In the genomic region with DNA sequence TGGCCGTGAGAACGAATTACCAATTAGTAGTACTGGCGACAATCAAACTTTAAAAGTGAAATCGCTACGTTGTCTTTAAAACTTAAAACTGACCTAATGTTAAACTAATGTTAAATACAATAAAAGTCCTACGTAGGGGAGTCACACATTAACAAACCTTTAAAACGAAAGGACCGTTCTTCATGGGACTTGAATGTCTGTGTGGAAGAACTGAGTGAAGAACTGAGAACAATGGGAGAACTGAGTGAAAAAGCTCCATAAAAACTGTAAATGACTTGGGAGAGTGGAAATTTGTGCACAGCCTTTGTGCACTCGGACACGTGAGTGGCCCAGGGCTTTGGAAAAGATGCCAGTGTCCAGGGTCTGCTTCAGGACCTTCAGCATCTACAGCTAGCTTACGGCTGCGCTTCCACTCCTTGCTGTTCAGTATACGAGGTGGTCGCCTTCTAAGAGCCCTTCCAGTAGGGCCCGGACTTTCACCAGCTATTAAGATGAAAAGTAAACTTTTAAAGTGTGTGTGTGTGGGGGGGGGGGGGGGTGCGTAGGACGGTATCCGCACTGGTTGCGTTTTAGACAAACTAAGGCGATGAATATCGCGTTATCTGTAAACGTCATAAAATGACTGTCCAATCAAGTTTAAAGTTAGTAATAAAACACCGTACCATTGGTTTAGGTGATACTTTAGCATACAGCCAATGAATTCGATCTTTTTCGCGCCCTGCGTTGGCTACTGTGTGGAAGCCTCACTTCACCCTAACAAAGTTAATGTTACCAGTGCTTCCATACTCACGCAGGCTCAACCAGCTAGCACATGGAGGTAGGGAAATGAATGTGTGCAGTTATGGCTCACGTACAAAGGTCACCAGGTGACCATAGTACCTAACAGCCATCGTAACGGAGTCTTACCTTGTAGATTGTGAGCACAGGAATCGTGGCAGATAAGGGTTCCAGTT, we compare ENCODE assay signal across 8 mouse cellular contexts. TPM values are rescaled to one million over a fixed set of nuclear protein-coding genes. Genes with fewer than 3 reads are reported as not detected.
DNase-seq lines count a peak whose midpoint lies in the region; ATAC-seq and TF ChIP-seq lines count a peak whose summit lies in the region.

No protein-coding gene starts in this region.

- ATAC-seq in erythroblast, adult 5-6 weeks (replicated peaks; ENCODE audit: low FRiP score, poor library complexity, severe bottlenecking): peak; percentile 58
- ATAC-seq in heart, embryonic 12.5 days (ENCODE audit: insufficient number of reproducible peaks, low FRiP score): peak; percentile 80
- peak; percentile 87 for ATAC-seq in kidney, embryonic 16.5 days (ENCODE audit: low FRiP score, low TSS enrichment)

- peak overlapping the region; percentile 91 for H3K27ac ChIP-seq in heart, embryonic 12.5 days (ENCODE audit: poor library complexity, severe bottlenecking)
- peak overlapping the region; percentile 98 for H3K27ac ChIP-seq in kidney, embryonic 16.5 days (ENCODE audit: low read length)

- peak; percentile 17; the same call in 1 of the 2 replicates for TF ChIP-seq POLR2A in brain, embryonic 14.5 days (IDR thresholded peaks at IDR 0.05; ENCODE audit: borderline replicate concordance, extremely low read depth, insufficient read depth, insufficient read length, poor library complexity, severe bottlenecking)

- H3K4me3 ChIP-seq in C2C12 (ENCODE audit: insufficient read depth, poor library complexity, severe bottlenecking): peak overlapping the region; percentile 43
- peak overlapping the region; percentile 66 for H3K4me3 ChIP-seq in heart, embryonic 12.5 days
- peak overlapping the region; percentile 69 for H3K4me3 ChIP-seq in kidney, embryonic 16.5 days (ENCODE audit: low read length)

- 8% methylated on average over 33 of the region's 33 CpGs for WGBS in heart, embryonic 12.5 days
- 4% methylated on average over 33 of the region's 33 CpGs for WGBS in kidney, embryonic 16.5 days

- peak overlapping the region; percentile 88 for H3K4me2 ChIP-seq in heart, embryonic 12.5 days
- H3K4me2 ChIP-seq in kidney, embryonic 16.5 days (replicated peaks; ENCODE audit: low read depth, low read length): peak overlapping the region; percentile 73

- no peaks in the 10 kb centered on the region for H3K9me3 ChIP-seq in heart, embryonic 12.5 days (replicated peaks)
- no peaks in the 10 kb centered on the region for H3K9me3 ChIP-seq in kidney, embryonic 16.5 days (ENCODE audit: low read length)

- DNase-seq in brain, embryonic 14.5 days (ENCODE audit: low read depth): peak; percentile 97
- peak; percentile 84 for DNase-seq in liver
- DNase-seq in monocyte, adult 2 months (ENCODE audit: low read depth in 1 of 2, low spot score in 2 of 2): peak; percentile 40 to 56
- DNase-seq in spleen, postnatal 36 days (ENCODE audit: low spot score in 2 of 2): peak; percentile 74 to 88

- H3K9ac ChIP-seq in heart, embryonic 12.5 days: peak overlapping the region; percentile 93
- peak overlapping the region; percentile 94 for H3K9ac ChIP-seq in kidney, embryonic 16.5 days (replicated peaks; ENCODE audit: low read length)

- peaks cover 19% of the 10 kb centered on the region for H3K4me1 ChIP-seq in heart, embryonic 12.5 days (replicated peaks)
- H3K4me1 ChIP-seq in kidney, embryonic 16.5 days (ENCODE audit: insufficient read depth, low read length): peaks cover 30% of the 10 kb centered on the region

- H3K79me2 ChIP-seq in C2C12 (ENCODE audit: control insufficient read depth, insufficient read depth): no peaks in the 10 kb centered on the region

- TF ChIP-seq CTCF in C2C12 (IDR thresholded peaks at IDR 0.05; ENCODE audit: control insufficient read depth, insufficient read depth, insufficient read length): no peak
- TF ChIP-seq CTCF in brain, embryonic 14.5 days (IDR thresholded peaks at IDR 0.05; ENCODE audit: borderline replicate concordance, extremely low read depth, insufficient read depth, insufficient read length): no peak

- H3K27me3 ChIP-seq in C2C12 (ENCODE audit: control insufficient read depth, insufficient read depth, insufficient read length): no peaks in the 10 kb centered on the region
- H3K27me3 ChIP-seq in heart, embryonic 12.5 days (replicated peaks): no peaks in the 10 kb centered on the region
- H3K27me3 ChIP-seq in kidney, embryonic 16.5 days (ENCODE audit: insufficient read depth, low read length): no peaks in the 10 kb centered on the region

- peak overlapping the region; percentile 94 for H3ac ChIP-seq in C2C12 (ENCODE audit: control insufficient read depth, insufficient read length, low read depth)

- no peaks in the 10 kb centered on the region for H3K79me3 ChIP-seq in C2C12 (ENCODE audit: low read depth)

- no peaks in the 10 kb centered on the region for H3K36me3 ChIP-seq in C2C12 (ENCODE audit: control insufficient read depth, insufficient read depth)
- no peaks in the 10 kb centered on the region for H3K36me3 ChIP-seq in heart, embryonic 12.5 days
- no peaks in the 10 kb centered on the region for H3K36me3 ChIP-seq in kidney, embryonic 16.5 days (ENCODE audit: insufficient read depth, low read length)

TF ChIP-seq in C2C12, 6 proteins besides CTCF, POLR2A, EP300 and RAD21:
- no peak for TF ChIP-seq MAX (IDR thresholded peaks at IDR 0.05)
- TF ChIP-seq CEBPB (IDR thresholded peaks at IDR 0.05; ENCODE audit: low read depth): no peak
- peak; percentile 20 for TF ChIP-seq USF1 (IDR thresholded peaks at IDR 0.05; ENCODE audit: low read depth)
- no peak for TF ChIP-seq MYOG (IDR thresholded peaks at IDR 0.05; ENCODE audit: control insufficient read depth, extremely low read depth, insufficient read length)
TF ChIP-seq in C2C12: peak in this region for 1.

RNA-seq across cellular contexts. Expression of a gene that starts 1.3 kb away (rescaled TPM):
- 1.6 TPM for polyA plus RNA-seq in C2C12 (2012; fragmentation: generic; extraction: Trizol)
- polyA plus RNA-seq in brain, embryonic 14.5 days (2012; rRNA removed): 4.3 and 4.5 TPM in 2 replicates
- 491 and 530 TPM in 2 replicates for total RNA-seq in erythroblast, adult 5-6 weeks (2015; ENCODE audit: low replicate concordance)
- total RNA-seq in erythroblast, adult 5-6 weeks (2017; ENCODE audit: low replicate concordance): 1,333 and 2,653 TPM in 2 replicates
- 12.4 and 12.5 TPM in 2 replicates for polyA plus RNA-seq in heart, embryonic 12.5 days (2016; fragmentation: Nextera tagmentation; extraction: Ambion mirVana)
- 17.4 and 17.8 TPM in 2 replicates for polyA plus RNA-seq in kidney, embryonic 16.5 days (2015; fragmentation: Nextera tagmentation; extraction: Ambion mirVana)

RNA-seq across cellular contexts. Expression of a gene that starts 4.1 kb away (rescaled TPM):
- polyA plus RNA-seq in C2C12 (2012; fragmentation: generic; extraction: Trizol): 9.4 TPM
- 35.6 and 40.1 TPM in 2 replicates for polyA plus RNA-seq in brain, embryonic 14.5 days (2012; rRNA removed)
- 143 and 204 TPM in 2 replicates for total RNA-seq in erythroblast, adult 5-6 weeks (2015; ENCODE audit: low replicate concordance)
- 142 and 186 TPM in 2 replicates for total RNA-seq in erythroblast, adult 5-6 weeks (2017; ENCODE audit: low replicate concordance)
- 54.7 and 68.0 TPM in 2 replicates for polyA plus RNA-seq in heart, embryonic 12.5 days (2016; fragmentation: Nextera tagmentation; extraction: Ambion mirVana)
- polyA plus RNA-seq in kidney, embryonic 16.5 days (2015; fragmentation: Nextera tagmentation; extraction: Ambion mirVana): 98.9 and 117 TPM in 2 replicates

RNA-seq across cellular contexts. Expression of a gene that starts 7.9 kb away (rescaled TPM):
- polyA plus RNA-seq in C2C12 (2012; fragmentation: generic; extraction: Trizol): 18.1 TPM
- polyA plus RNA-seq in brain, embryonic 14.5 days (2012; rRNA removed): 8.8 and 12.7 TPM in 2 replicates
- total RNA-seq in erythroblast, adult 5-6 weeks (2015; ENCODE audit: low replicate concordance): not detected in 2 replicates
- total RNA-seq in erythroblast, adult 5-6 weeks (2017; ENCODE audit: low replicate concordance): 456 and 497 TPM in 2 replicates
- polyA plus RNA-seq in heart, embryonic 12.5 days (2016; fragmentation: Nextera tagmentation; extraction: Ambion mirVana): 1.3 and 6.2 TPM in 2 replicates
- 3.4 and 6.0 TPM in 2 replicates for polyA plus RNA-seq in kidney, embryonic 16.5 days (2015; fragmentation: Nextera tagmentation; extraction: Ambion mirVana)

RNA-seq across cellular contexts. Expression of a gene that starts 8.2 kb away (rescaled TPM):
- polyA plus RNA-seq in C2C12 (2012; fragmentation: generic; extraction: Trizol): 2.6 TPM
- polyA plus RNA-seq in brain, embryonic 14.5 days (2012; rRNA removed): 2.5 TPM in 2 replicates
- total RNA-seq in erythroblast, adult 5-6 weeks (2015; ENCODE audit: low replicate concordance): 4.4 and 5.8 TPM in 2 replicates
- total RNA-seq in erythroblast, adult 5-6 weeks (2017; ENCODE audit: low replicate concordance): 33.7 and 47.3 TPM in 2 replicates
- polyA plus RNA-seq in heart, embryonic 12.5 days (2016; fragmentation: Nextera tagmentation; extraction: Ambion mirVana): 1.3 and 1.4 TPM in 2 replicates
- 2.0 and 2.2 TPM in 2 replicates for polyA plus RNA-seq in kidney, embryonic 16.5 days (2015; fragmentation: Nextera tagmentation; extraction: Ambion mirVana)

RNA-seq across cellular contexts. Expression of a gene that starts 25.2 kb away (rescaled TPM):
- polyA plus RNA-seq in C2C12 (2012; fragmentation: generic; extraction: Trizol): 3.8 TPM
- 13.5 and 30.8 TPM in 2 replicates for polyA plus RNA-seq in brain, embryonic 14.5 days (2012; rRNA removed)
- total RNA-seq in erythroblast, adult 5-6 weeks (2015; ENCODE audit: low replicate concordance): 229 and 365 TPM in 2 replicates
- total RNA-seq in erythroblast, adult 5-6 weeks (2017; ENCODE audit: low replicate concordance): 952 and 1,236 TPM in 2 replicates
- polyA plus RNA-seq in heart, embryonic 12.5 days (2016; fragmentation: Nextera tagmentation; extraction: Ambion mirVana): 1.1 and 2.1 TPM in 2 replicates
- 2.2 and 3.1 TPM in 2 replicates for polyA plus RNA-seq in kidney, embryonic 16.5 days (2015; fragmentation: Nextera tagmentation; extraction: Ambion mirVana)

Comparison
In these comparisons a context has a peak if more than half of its experiments do, and no peak if none do; other contexts are left out.
1. Peak in every context shown above with its lines: DNase-seq, ATAC-seq, H3K4me3 ChIP-seq and H3K27ac ChIP-seq.